Mouse (Mus musculus) embryo, embryonic 9.5 days (tissue): ENCODE results near the gene F7.
"Not testable (repeated sequence)": the region's sequence is repeated elsewhere in the genome, so short reads cannot be mapped to it uniquely, and the experiment has no call there.

Source experiments
- DNase-seq: peaks from one replicate; pipeline ENCODE4 v3.0.0-alpha.2; 2017; ENCODE audit errors: extremely low spot score

The F7 gene

DNA sequence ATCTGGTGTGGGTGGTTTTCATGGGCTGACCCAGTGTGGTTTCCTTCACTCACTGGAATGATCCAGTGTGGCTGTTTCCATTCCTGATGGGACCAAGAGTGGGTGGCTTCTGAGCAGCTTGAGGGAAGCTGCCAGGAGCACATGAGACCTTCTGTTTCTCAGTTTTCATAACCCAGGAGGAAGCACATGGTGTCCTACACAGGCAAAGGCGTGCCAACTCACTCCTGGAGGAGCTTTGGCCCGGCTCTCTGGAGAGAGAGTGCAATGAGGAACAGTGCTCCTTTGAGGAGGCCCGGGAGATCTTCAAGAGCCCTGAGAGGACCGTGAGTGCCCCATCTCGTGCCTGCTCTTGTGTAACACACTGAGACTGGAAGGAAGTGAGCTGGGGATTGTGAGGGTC is 2.6 kb downstream of the F7 start:
- DNase-seq, result no peak

GRCm38 (mm10) chr8:13036346-13036812 is 10.5 kb downstream of the F7 start:
- no peak for DNase-seq

DNA sequence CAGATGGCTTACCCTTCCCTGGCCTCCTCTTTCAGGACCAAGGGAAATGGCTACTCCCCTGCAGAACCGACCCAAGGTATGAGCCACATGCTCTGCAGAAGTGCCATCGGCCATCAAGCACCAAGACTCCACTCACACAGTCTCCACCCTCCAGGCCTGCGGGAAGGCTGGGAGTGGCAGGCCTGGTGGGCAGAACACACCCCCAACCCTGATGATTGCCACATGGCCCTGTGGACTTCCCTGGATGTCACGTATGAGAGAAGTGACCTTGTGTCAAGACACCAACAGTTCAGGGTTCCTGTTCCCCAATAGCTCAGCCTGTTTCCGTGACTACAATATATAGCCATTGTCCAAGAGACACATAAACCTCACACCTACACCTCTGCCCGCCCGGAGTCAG is 11.2 kb downstream of the F7 start, which contains the start of gene F10:
Gene F10, plus strand, starts transcription at position 294 of the 400 bp plus-strand sequence.
- DNase-seq, result no peak

DNA sequence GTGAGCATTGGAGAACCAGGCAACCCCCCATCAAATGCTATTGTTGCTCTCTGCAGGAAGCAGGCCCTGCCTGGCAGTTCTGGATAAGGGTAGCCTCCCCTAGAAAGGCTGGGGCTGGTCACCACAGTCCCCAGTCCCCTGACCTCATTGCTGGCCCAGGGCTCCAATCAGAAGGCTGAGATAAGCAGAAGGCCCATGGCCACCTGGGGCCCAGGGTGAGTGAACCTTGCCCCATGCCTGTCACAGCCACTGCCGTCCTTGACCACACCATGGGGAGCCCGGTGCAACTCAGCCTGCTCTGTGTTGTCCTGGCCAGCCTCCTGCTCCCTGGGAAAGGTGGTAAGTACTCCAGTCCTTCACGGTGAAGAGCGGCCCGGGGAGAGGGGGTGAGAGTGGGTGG is 11.7 kb downstream of the F7 start:
- DNase-seq, result no peak

DNA sequence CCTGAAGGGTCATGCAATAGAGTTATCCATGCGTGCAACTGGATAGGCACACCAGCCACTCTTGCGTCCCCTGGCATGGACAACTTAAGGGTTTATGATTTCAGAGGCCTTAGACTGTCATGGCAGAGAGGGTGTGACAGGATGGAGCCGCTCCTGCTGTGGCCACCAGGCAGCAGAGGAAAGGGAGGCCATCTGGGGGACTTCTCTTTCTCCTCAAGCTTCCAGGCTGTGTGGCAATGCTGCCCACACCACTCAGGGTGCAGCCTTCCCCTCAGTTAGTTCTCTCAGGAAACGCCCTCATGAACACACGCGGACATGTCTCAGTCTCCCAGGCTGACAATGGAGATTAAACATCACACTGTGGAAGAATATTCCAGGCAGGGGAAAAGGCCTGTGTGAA is 13.2 kb downstream of the F7 start:
- no peak for DNase-seq

GRCm38 (mm10) chr8:13041459-13041858 is 15.6 kb downstream of the F7 start:
- no peak for DNase-seq

GRCm38 (mm10) chr8:13047652-13048051 is 21.8 kb downstream of the F7 start:
- DNase-seq, result no peak

GRCm38 (mm10) chr8:13050550-13050949 is 24.7 kb downstream of the F7 start:
- DNase-seq, result no peak

DNA sequence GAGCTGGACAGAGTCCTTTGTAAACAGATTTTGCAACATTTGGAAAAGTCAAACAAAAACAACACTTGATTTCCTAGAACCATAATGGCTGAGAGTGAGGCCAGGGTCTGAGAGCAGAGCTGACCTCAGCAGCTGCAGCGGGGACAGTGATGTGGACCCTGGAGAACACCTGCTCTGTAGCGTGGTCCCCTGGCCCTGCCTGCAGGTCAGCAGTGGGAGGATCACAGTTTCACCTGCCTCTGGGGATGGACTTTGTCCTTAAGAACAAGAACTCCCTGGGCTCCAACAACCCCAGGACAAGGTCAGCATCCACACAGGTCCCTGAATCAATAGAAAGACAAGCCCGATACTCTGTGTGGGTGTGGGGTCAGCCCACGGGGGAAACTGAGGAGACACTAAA is 31.5 kb downstream of the F7 start:
- DNase-seq, result no peak

GRCm38 (mm10) chr8:13060441-13061150 is 34.8 kb downstream of the F7 start, which contains the start of gene Proz:
Gene Proz (plus strand): TSS chr8:13060914.
- DNase-seq, result no peak

DNA sequence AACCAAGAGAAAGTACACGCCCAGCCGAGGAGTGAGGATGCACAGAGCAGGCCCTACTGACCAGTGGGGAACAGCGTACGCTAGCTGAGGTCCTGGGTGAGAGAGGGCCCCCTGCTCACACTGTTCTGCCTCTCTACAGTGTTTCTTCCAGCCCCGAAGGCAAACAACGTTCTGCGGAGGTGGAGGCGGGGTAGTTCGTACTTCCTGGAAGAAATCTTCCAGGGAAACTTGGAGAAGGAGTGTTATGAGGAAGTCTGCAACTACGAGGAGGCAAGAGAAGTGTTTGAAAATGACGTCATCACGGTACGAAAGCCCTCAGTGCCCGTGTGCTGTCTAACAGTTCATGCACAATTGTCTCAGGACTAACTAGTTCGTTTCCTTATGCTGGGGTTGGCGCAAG is 37.3 kb downstream of the F7 start:
- no peak for DNase-seq

DNA sequence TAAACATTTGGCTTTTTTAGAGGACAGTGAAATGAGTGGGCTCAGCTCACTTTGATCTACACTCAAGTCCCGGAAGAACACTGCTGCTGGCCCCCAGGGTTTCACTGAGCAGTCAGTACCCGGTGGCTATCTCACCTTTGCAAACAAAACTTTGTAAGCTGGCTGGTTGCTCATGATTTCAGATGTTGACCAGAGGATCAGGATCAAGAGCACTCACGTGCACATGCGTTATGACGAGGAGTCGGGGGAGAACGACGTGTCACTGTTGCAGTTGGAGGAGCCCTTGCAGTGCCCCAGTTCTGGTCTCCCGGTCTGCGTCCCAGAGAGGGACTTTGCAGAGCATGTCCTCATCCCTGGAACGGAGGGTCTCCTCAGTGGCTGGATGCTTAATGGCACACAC is 47.4 kb downstream of the F7 start:
- no peak for DNase-seq

DNA sequence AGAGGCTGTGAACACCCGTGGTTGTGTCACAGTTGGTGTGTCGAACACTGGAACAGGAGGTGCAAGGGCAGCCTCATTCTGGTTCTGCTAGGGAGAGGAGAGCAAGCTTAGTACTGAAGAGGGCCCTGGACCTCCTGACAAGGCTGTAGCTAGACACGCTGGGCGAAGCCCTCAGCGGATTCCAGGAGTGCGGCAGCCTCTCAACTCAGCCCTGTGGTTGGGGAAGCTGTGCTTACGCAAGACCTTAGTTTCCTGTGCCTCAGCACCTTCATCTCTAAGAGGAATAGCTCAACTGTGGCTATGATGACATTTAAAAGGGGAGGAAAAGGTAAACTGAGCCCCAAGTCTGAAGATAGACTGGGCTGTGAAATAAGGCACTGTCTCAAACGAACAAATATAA is 49.2 kb downstream of the F7 start:
- DNase-seq, result no peak

DNA sequence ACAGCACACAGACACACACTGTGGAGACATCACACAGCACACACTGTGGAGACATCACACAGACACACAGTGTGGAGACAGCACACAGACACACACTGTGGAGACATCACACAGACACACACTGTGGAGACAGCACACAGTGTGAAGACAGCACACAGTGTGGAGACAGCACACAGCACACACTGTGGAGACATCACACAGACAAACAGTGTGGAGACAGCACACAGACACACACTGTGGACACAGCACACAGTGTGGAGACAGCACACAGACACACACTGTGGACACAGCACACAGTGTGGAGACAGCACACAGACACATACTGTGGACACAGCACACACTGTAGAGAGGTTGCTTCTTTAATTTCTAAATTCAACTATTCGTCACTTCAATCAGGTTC is 49.7 kb downstream of the F7 start:
- DNase-seq, result not testable (repeated sequence)

DNA sequence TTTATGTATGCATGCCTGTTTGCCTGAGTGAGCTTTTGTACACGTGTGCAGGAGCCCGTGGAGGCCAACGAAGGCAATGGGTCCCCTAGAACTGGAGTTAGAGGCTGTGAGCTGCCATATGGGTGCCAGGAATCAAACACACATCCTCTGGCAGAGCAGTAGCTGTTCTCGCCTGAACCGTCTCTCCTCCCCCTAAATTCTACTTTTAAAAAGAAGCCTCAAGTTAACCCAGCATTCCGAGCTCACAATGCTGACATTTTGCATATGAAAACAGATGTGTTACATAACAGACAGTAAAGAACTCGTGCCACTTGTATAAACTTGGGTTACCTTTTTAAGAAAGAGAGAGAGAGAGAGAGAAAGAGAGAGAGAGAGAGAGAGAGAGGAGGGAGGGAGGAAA is 51.7 kb downstream of the F7 start:
- no peak for DNase-seq
